ENCODE assay signal across 21 mouse cellular contexts in genomic region chr9:118878596-118878995, GRCm38 (mm10).
"Had no signal": no experiment of that assay in that cellular context is flagged by ENCODE, and none has a peak within 500 bp of the region (broad histone marks: within the 10 kb centered on the region; RNA-seq: fewer than 3 reads in every experiment).

No protein-coding gene starts in this region.

- H3K27ac ChIP-seq: lung, embryonic 15.5 days; macrophage; neural tube, embryonic 13.5 days; neural tube, embryonic 15.5 days had no signal

- H3K9ac ChIP-seq: liver, postnatal 0 days; lung, embryonic 15.5 days; neural tube, embryonic 13.5 days; neural tube, embryonic 15.5 days had no signal

- H3K27me3 ChIP-seq: lung, embryonic 15.5 days; neural tube, embryonic 13.5 days; neural tube, embryonic 15.5 days had no signal

- H3K4me3 ChIP-seq: lung, embryonic 15.5 days; megakaryocyte, embryonic 14.5 days; myocyte; neural tube, embryonic 13.5 days; neural tube, embryonic 15.5 days had no signal

- H3K36me3 ChIP-seq: neural tube, embryonic 13.5 days; neural tube, embryonic 15.5 days had no signal

- H3K9me3 ChIP-seq: lung, embryonic 15.5 days; neural tube, embryonic 13.5 days; neural tube, embryonic 15.5 days had no signal

- DNase-seq: liver, postnatal 0 days; lung, adult 2 months; lung, postnatal 36 days; midbrain, embryonic 14.5 days; retina, postnatal 1 day; right cerebral cortex, adult 18-20 months; right cerebral cortex, postnatal 25 days; right cerebral cortex, postnatal 4 days; spleen, adult 18-20 months; thymus, adult 18-20 months; thymus, postnatal 14 days; thymus, postnatal 36 days had no signal

- ATAC-seq: liver, postnatal 0 days; lung, postnatal 0 days; midbrain, embryonic 16.5 days had no signal

- H3K4me2 ChIP-seq: lung, embryonic 15.5 days; midbrain, embryonic 11.5 days; neural tube, embryonic 13.5 days; neural tube, embryonic 15.5 days had no signal
